Mouse (Mus musculus) liver, embryonic 11.5 days (tissue): ENCODE data around the gene Slamf7. TPM values are rescaled to one million over a fixed set of nuclear protein-coding genes. Genes with fewer than 3 reads are reported as not detected.

Experiments
- ATAC-seq: fragments of 200-750 bp; cut with Nextera tagmentation; replicated peaks from 2 replicates; pipeline ENCODE4 v1.8.0; 2017; ENCODE audit warnings: moderate number of reproducible peaks, mild to moderate bottlenecking, moderate TSS enrichment, moderate library complexity; ENCODE audit not compliant: low FRiP score
- DNase-seq: peaks from one replicate; pipeline ENCODE4 v3.0.0-alpha.2; 2017; ENCODE audit warnings: low spot score
- H3K27ac ChIP-seq: fragments of 300-500 bp; sonication (generic); 2 replicates; pipeline ENCODE4 v1.5.1; 2014; ENCODE audit warnings: mild to moderate bottlenecking, low read depth, low read length, control low read depth
- H3K27me3 ChIP-seq: fragments of 300-500 bp; sonication (generic); replicated peaks from 2 replicates; pipeline ENCODE4 v1.6.1; 2014; ENCODE audit warnings: low read length, mixed read lengths; ENCODE audit not compliant: control insufficient read depth, insufficient read depth
- H3K36me3 ChIP-seq: fragments of 300-500 bp; sonication (generic); 2 replicates; pipeline ENCODE4 v1.6.1; 2014; ENCODE audit warnings: mild to moderate bottlenecking, low read length, moderate library complexity, mixed read lengths; ENCODE audit not compliant: control insufficient read depth, insufficient read depth
- H3K4me1 ChIP-seq: fragments of 300-500 bp; sonication (generic); replicated peaks from 2 replicates; pipeline ENCODE4 v1.6.1; 2014; ENCODE audit warnings: low read length, mixed read lengths; ENCODE audit not compliant: control insufficient read depth, insufficient read depth
- H3K4me2 ChIP-seq: fragments of 300-500 bp; sonication (generic); 2 replicates; pipeline ENCODE4 v1.6.1; 2014; ENCODE audit warnings: mild to moderate bottlenecking, control low read depth, moderate library complexity
- H3K4me3 ChIP-seq: fragments of 300-500 bp; sonication (generic); 2 replicates; pipeline ENCODE4 v1.5.1; 2014; ENCODE audit warnings: low read depth, low read length, control low read depth
- H3K9ac ChIP-seq: fragments of 300-500 bp; sonication (generic); 2 replicates; pipeline ENCODE4 v1.6.1; 2014; ENCODE audit warnings: low read depth, low read length, control low read depth
- H3K9me3 ChIP-seq: fragments of 300-500 bp; sonication (generic); 2 replicates; pipeline ENCODE4 v1.6.1; 2016; ENCODE audit warnings: low read length, inconsistent platforms, mixed read lengths; ENCODE audit not compliant: control insufficient read depth
- WGBS: fragments of 180-500 bp; shearing (Covaris S2); extraction: QIAGEN DNeasy Blood & Tissue Kit; methylation state at CpG from one replicate; pipeline ENCODE4 v1.1.7; 2014; 5-methylcytosine and 5-hydroxymethylcytosine counted together
- microRNA-seq: library from miRNA; unstranded; fragments of <30 nt; microRNA quantifications from one replicate; pipeline ENCODE4, GENCODE M21; 2017; ENCODE audit warnings: borderline number of aligned reads
- polyA plus RNA-seq: library from polyadenylated mRNA; unstranded; fragments of >200 nt; fragmentation: Nextera tagmentation; extraction: Ambion mirVana; gene quantifications from 2 replicates; pipeline ENCODE4 v1.2.1, GENCODE M21; 2014

Gene Slamf7
- polyA plus RNA-seq, 1 experiment from 2014 or later = not detected

- 79% methylated on average over 2 of the region's 2 CpGs for WGBS
- Histone ChIP-seq H3K4me1 (no peaks in the 10 kb centered on the region), H3K27ac (no peak overlapping the region), H3K27me3 (no peaks in the 10 kb centered on the region), H3K9me3 (no peaks in the 10 kb centered on the region), H3K9ac (no peak overlapping the region), H3K36me3 (no peaks in the 10 kb centered on the region), H3K4me3 (no peak overlapping the region), H3K4me2 (no peak overlapping the region)
- DNase-seq (no peak), ATAC-seq (no peak)
Observed at GRCm38 (mm10) chr1:171610026-171610425, 42.8 kb downstream of the Slamf7 start.

GRCm38 (mm10) chr1:171607176-171607575 is 45.7 kb downstream of the Slamf7 start, which contains the start of gene Ly9:
Gene Ly9, minus strand, starts transcription at chr1:171607410.
- H3K27me3 ChIP-seq = no peaks in the 10 kb centered on the region
- WGBS = 52% methylated on average over 9 of the region's 9 CpGs
- DNase-seq = no peak

GRCm38 (mm10) chr1:171606656-171607055 is 46.2 kb downstream of the Slamf7 start:
- no peaks in the 10 kb centered on the region for H3K9me3 ChIP-seq
- H3K4me3 ChIP-seq = no peak overlapping the region
- DNase-seq = no peak
- H3K9ac ChIP-seq = no peak overlapping the region
- no peak for ATAC-seq
- H3K27ac ChIP-seq = no peak overlapping the region
- no peaks in the 10 kb centered on the region for H3K4me1 ChIP-seq
- 84% methylated on average over 3 of the region's 3 CpGs for WGBS
- H3K4me2 ChIP-seq = no peak overlapping the region
- no peaks in the 10 kb centered on the region for H3K36me3 ChIP-seq
- no peaks in the 10 kb centered on the region for H3K27me3 ChIP-seq

More at GRCm38 (mm10) chr1:171607176-171607575, 45.7 kb downstream of the Slamf7 start, which contains the start of gene Ly9:
- Histone ChIP-seq H3K4me3 (no peak within 1 kb of the TSS), H3K4me1 (no peaks in the 10 kb centered on the region), H3K36me3 (no peaks in the 10 kb centered on the region), H3K4me2 (no peak within 1 kb of the TSS), H3K9me3 (no peaks in the 10 kb centered on the region), H3K27ac (no peak within 1 kb of the TSS), H3K9ac (no peak within 1 kb of the TSS)
- ATAC-seq = no peak

GRCm38 (mm10) chr1:171604686-171605085 is 48.1 kb downstream of the Slamf7 start:
- no peak for ATAC-seq
- WGBS = 65% methylated on average over 3 of the region's 3 CpGs
- no peaks in the 10 kb centered on the region for H3K4me1 ChIP-seq

GRCm38 (mm10) chr1:171584584-171584983 is 68.3 kb downstream of the Slamf7 start:
- DNase-seq (no peak), ATAC-seq (peak; percentile 91)
- 50% methylated on average over 2 of the region's 2 CpGs for WGBS
- no peaks in the 10 kb centered on the region for H3K36me3 ChIP-seq
- no peaks in the 10 kb centered on the region for H3K27me3 ChIP-seq
- H3K4me2 ChIP-seq = no peak overlapping the region
- H3K9me3 ChIP-seq = no peaks in the 10 kb centered on the region
- no peak overlapping the region for H3K9ac ChIP-seq
- H3K27ac ChIP-seq = no peak overlapping the region
- H3K4me1 ChIP-seq = peaks cover 6% of the 10 kb centered on the region
- H3K4me3 ChIP-seq = no peak overlapping the region

More at GRCm38 (mm10) chr1:171604686-171605085, 48.1 kb downstream of the Slamf7 start:
- no peak overlapping the region for H3K27ac ChIP-seq
- no peaks in the 10 kb centered on the region for H3K36me3 ChIP-seq
- H3K9me3 ChIP-seq = no peaks in the 10 kb centered on the region
- no peak for DNase-seq
- no peak overlapping the region for H3K4me3 ChIP-seq
- H3K4me2 ChIP-seq = no peak overlapping the region
- no peaks in the 10 kb centered on the region for H3K27me3 ChIP-seq
- no peak overlapping the region for H3K9ac ChIP-seq

Small RNAs within 50 kb of the gene (microRNA-seq; reads per million reads assigned to microRNA genes)
- gene Mir7683 = not detected

Other genes with a start within 250 kb of the Slamf7 start
- 51.0 and 53.2 TPM in 2 replicates for gene Usf1, start 241.7 kb downstream of the Slamf7 start, polyA plus RNA-seq
- 1.6 and 1.7 TPM in 2 replicates for gene Tstd1, start 234.2 kb downstream of the Slamf7 start, polyA plus RNA-seq
- 42.0 and 47.8 TPM in 2 replicates for gene F11r, start 215.5 kb downstream of the Slamf7 start, polyA plus RNA-seq
- 7.8 and 8.3 TPM in 2 replicates for gene Alyref2, start 149.6 kb downstream of the Slamf7 start, polyA plus RNA-seq
- not detected in 2 replicates for gene Itln1, start 117.7 kb downstream of the Slamf7 start, polyA plus RNA-seq
- gene Cd244a, start 93.8 kb downstream of the Slamf7 start, polyA plus RNA-seq = 0.63 and 0.82 TPM in 2 replicates
- 0.12 and 0.30 TPM in 2 replicates for gene Ly9, start 45.6 kb downstream of the Slamf7 start, polyA plus RNA-seq
- 4.5 and 4.9 TPM in 2 replicates for gene Cd48, start 29.0 kb upstream of the Slamf7 start, polyA plus RNA-seq
- 1.4 and 2.0 TPM in 2 replicates for gene Slamf1, start 114.1 kb upstream of the Slamf7 start, polyA plus RNA-seq
- gene Cd84, start 186.7 kb upstream of the Slamf7 start, polyA plus RNA-seq = 4.3 and 4.6 TPM in 2 replicates
- 0.08 TPM in 1 of 2 replicates, not detected in the other for gene Gm10521, start 242.6 kb upstream of the Slamf7 start, polyA plus RNA-seq